Mouse (Mus musculus) limb, embryonic 14.5 days (tissue): ENCODE results near the gene Asrgl1. TPM values are rescaled to one million over a fixed set of nuclear protein-coding genes. Genes with fewer than 3 reads are reported as not detected.
"Not testable (repeated sequence)": the region's sequence is repeated elsewhere in the genome, so short reads cannot be mapped to it uniquely, and the experiment has no call there.

Experiments
- ATAC-seq: fragments of 200-750 bp; cut with Nextera tagmentation; 2 replicates; pipeline ENCODE4 v1.8.0; 2017; ENCODE audit warnings: low read depth, moderate number of reproducible peaks, moderate TSS enrichment; ENCODE audit not compliant: low FRiP score
- DNase-seq: peaks from one replicate; pipeline ENCODE4 v3.0.0-alpha.2; 2015; ENCODE audit warnings: low spot score
- H3K27ac ChIP-seq: fragments of 300-500 bp; sonication (generic); replicated peaks from 2 replicates; pipeline ENCODE4 v1.5.1; 2014; ENCODE audit warnings: low read depth, mild to moderate bottlenecking, low read length, moderate library complexity, mixed read lengths
- H3K27me3 ChIP-seq: fragments of 300-500 bp; sonication (generic); 2 replicates; pipeline ENCODE4 v1.6.1; 2014; ENCODE audit warnings: low read length, mixed read lengths; ENCODE audit not compliant: control insufficient read depth, insufficient read depth
- H3K36me3 ChIP-seq: fragments of 300-500 bp; sonication (generic); 2 replicates; pipeline ENCODE4 v1.6.1; 2014; ENCODE audit warnings: mild to moderate bottlenecking, low read length, moderate library complexity, mixed read lengths; ENCODE audit not compliant: control insufficient read depth, insufficient read depth
- H3K4me1 ChIP-seq: fragments of 300-500 bp; sonication (generic); 2 replicates; pipeline ENCODE4 v1.6.1; 2014; ENCODE audit warnings: antibody characterized with exemption, low read length, mixed read lengths; ENCODE audit not compliant: control insufficient read depth, insufficient read depth
- H3K4me2 ChIP-seq: fragments of 300-500 bp; sonication (generic); replicated peaks from 2 replicates; pipeline ENCODE4 v1.6.1; 2014; ENCODE audit warnings: low read depth, mild to moderate bottlenecking, low read length, moderate library complexity; ENCODE audit not compliant: severe bottlenecking
- H3K4me3 ChIP-seq: fragments of 300-500 bp; sonication (generic); replicated peaks from 2 replicates; pipeline ENCODE4 v1.5.1; 2014; ENCODE audit warnings: low read length
- H3K9ac ChIP-seq: fragments of 300-500 bp; sonication (generic); 2 replicates; pipeline ENCODE4 v1.6.1; 2014; ENCODE audit warnings: mild to moderate bottlenecking, low read depth, low read length, moderate library complexity; ENCODE audit not compliant: severe bottlenecking
- H3K9me3 ChIP-seq: fragments of 300-500 bp; sonication (generic); 2 replicates; pipeline ENCODE4 v1.6.1; 2016; ENCODE audit warnings: low read length; ENCODE audit not compliant: control insufficient read depth
- POLR2A ChIP-seq: fragments of 200-500 bp; IDR thresholded peaks from 2 replicates; pipeline ENCODE4 v1.8.0; 2012; ENCODE audit warnings: inconsistent platforms, mild to moderate bottlenecking, moderate library complexity, borderline replicate concordance; ENCODE audit not compliant: insufficient read depth, insufficient read length; ENCODE audit errors: extremely low read depth
- WGBS: fragments of 180-500 bp; shearing (Covaris S2); extraction: QIAGEN DNeasy Blood & Tissue Kit; methylation state at CpG from one replicate; pipeline ENCODE4 v1.1.7; 2014; 5-methylcytosine and 5-hydroxymethylcytosine counted together
- polyA plus RNA-seq, 2 experiments: library from polyadenylated mRNA; depleted of rRNA in 1 of 2; stranded (reverse) in 1 of 2; unstranded in 1 of 2; fragments of >200 nt; fragmentation: Nextera tagmentation in 1 of 2; extraction: Ambion mirVana in 1 of 2; gene quantifications; 2 replicates each; pipeline versions ENCODE4 v1.2.1 to v1.2.3; 2012 to 2014

Gene Asrgl1
- polyA plus RNA-seq, 2 experiments: 6.3 to 8.5 TPM

DNA sequence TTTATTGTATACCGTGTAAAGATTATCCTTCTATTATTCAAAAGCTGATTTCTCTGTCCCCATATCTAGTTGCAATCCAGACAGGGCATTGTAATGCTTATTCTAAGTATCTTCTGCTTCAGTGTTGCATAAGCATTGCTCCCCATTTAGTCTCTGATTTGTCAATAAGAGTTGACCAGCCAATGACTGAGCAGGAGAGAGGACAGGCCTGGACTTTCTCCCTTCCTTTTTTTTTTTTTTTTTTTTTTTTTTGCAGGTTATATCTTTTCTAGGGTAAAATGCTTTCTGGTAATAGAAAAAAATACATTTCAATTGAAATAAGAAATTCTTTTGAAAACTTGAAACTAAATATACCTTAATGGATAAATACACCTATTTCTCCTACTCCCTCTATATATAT lies 1.7 kb upstream of the Asrgl1 start:
- TF ChIP-seq POLR2A: no peak
- 90% methylated on average over 1 of the region's 1 CpGs for WGBS
- no peaks in the 10 kb centered on the region for H3K27me3 ChIP-seq
- H3K9ac ChIP-seq: no peak overlapping the region
- H3K36me3 ChIP-seq: no peaks in the 10 kb centered on the region
- H3K4me1 ChIP-seq: no peaks in the 10 kb centered on the region
- H3K27ac ChIP-seq: no peak overlapping the region
- no peak overlapping the region for H3K4me3 ChIP-seq
- DNase-seq: no peak
- no peaks in the 10 kb centered on the region for H3K9me3 ChIP-seq
- no peak for ATAC-seq
- no peak overlapping the region for H3K4me2 ChIP-seq

DNA sequence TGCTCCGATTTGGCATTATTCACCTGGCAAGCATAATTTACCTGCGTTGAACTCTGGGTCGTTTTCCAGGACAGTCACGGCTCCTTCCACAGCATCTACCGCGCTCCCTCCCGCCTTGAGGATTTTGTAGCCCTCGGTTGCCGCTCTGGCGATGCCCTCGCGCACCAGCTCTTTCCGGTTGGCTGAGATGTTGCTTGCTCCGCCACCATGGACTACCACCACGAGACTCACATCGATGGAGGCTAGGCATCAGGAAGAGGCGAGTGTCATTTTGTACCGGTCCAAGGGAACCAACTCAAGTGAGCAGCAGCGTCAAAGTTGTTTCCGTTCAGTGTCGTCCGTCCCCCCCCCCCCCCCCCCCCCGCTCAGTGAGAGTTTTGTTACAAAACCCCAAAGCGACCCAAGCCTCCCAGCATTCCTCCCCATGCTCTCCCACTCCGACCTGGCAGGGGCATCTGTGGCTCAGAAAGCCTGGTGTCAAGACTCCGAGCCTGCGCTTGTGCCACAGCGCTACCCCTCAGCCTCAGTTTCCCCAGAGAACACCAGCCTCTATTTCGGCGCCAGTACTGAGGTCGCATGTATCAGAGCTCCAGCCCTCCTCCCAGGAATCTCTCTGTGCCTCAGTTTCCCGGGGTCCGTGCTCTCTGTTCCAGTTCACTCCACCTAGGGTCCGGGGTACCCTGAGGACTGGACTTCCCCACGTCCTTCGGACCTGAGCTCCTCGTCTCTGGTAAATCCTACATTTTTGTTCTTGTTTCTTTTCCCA lies 507 bp downstream of the Asrgl1 start:
- no peaks in the 10 kb centered on the region for H3K4me1 ChIP-seq
- DNase-seq (peak; percentile 6), ATAC-seq (peak; percentile 51; the same call in 1 of the 2 replicates)
- no peak for TF ChIP-seq POLR2A
- peak overlapping the region; percentile 77 for H3K4me3 ChIP-seq
- no peaks in the 10 kb centered on the region for H3K27me3 ChIP-seq
- H3K36me3 ChIP-seq: no peaks in the 10 kb centered on the region
- peak overlapping the region; percentile 77 for H3K9ac ChIP-seq
- WGBS: under 1% methylated on average over 31 of the region's 37 CpGs
- H3K9me3 ChIP-seq: no peaks in the 10 kb centered on the region
- H3K4me2 ChIP-seq: peak overlapping the region; percentile 96
- peak overlapping the region; percentile 53 for H3K27ac ChIP-seq

DNA sequence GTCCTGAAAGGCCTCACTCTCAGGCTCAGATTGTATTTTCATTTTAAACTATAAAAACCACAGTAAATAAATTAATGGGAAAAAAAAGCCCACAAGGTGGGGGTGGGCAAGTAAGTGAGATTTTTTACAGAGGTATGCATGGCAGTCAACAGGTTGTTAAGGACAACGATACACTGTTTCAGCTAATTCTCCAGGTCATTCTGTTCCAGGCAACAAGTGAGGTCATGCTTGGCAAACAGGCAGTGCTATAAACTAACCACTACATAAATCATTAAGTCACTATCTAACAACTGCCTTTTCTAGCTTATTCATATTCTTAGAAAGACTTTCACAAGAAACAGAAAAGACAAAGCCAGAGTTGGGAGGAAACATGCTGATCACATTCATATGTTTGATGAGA lies 5.4 kb downstream of the Asrgl1 start:
- H3K36me3 ChIP-seq: peaks cover 10% of the 10 kb centered on the region
- no peaks in the 10 kb centered on the region for H3K4me1 ChIP-seq
- no peak for TF ChIP-seq POLR2A
- no peak overlapping the region for H3K9ac ChIP-seq
- H3K4me3 ChIP-seq: no peak overlapping the region
- WGBS: 26% methylated on average over 1 of the region's 1 CpGs
- no peaks in the 10 kb centered on the region for H3K27me3 ChIP-seq
- no peaks in the 10 kb centered on the region for H3K9me3 ChIP-seq
- H3K27ac ChIP-seq: no peak overlapping the region
- ATAC-seq (no peak), DNase-seq (no peak)
- H3K4me2 ChIP-seq: no peak overlapping the region

DNA sequence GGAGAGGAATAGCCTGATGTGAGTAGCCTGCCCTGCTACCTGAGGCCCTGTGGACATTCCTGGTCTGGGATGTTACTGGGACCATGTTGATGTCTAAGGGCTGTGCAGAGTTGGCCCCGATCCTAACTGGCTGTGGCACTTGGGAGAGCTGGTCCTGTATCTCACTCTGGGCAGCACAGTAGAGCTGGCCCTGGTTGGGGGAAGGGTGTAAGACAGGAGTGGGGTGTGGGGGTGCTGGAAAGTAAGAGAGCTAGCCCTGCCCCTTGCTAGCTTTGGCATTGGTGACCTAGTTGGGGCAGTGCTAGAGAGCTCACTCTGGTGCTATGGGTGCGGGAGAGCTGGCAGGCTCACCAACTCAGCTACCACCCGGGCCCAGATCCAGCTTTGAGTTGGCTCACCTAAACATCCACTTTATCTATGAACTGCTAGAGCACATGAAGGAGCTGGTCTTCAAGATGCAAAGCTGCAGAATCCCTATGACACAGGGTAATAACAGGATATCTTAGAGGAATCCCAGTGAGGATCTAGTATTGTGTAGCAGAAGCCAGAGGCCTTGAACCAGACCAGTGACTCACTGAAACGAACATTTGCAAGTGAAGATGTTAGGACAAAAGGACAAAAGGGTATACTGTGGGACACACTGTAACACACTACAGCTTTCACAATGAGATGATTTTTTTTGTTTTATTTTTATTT lies 6.8 kb downstream of the Asrgl1 start:
- Histone ChIP-seq H3K9ac (no peak overlapping the region), H3K36me3 (peaks cover 10% of the 10 kb centered on the region), H3K9me3 (no peaks in the 10 kb centered on the region), H3K4me3 (no peak overlapping the region), H3K27ac (no peak overlapping the region), H3K4me1 (no peaks in the 10 kb centered on the region), H3K4me2 (no peak overlapping the region), H3K27me3 (no peaks in the 10 kb centered on the region)
- no peak for TF ChIP-seq POLR2A
- DNase-seq: no peak
- WGBS: 88% methylated on average over 4 of the region's 4 CpGs
- ATAC-seq: no peak

DNA sequence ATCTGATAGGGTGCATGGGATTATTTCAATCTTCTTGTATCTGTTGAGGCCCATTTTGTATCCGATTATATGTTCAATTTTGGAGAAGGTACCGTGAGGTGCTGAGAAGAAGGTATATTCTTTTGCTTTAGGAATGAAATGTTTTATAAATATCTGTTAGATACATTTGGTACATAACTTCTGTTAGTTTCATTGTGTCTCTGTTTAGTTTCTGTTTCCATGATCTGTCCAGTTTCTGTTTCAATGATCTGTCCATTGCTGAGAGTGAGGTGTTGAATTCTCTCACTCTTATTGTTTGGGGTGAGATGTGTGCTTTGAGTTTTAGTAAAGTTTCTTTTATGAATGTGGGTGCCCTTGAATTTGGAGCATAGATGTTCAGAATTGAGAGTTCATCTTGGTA lies 11.4 kb downstream of the Asrgl1 start:
- WGBS: 93% methylated on average over 2 of the region's 2 CpGs
- peaks cover 11% of the 10 kb centered on the region for H3K36me3 ChIP-seq
- not testable (repeated sequence) for H3K27ac ChIP-seq, H3K4me2 ChIP-seq, ATAC-seq, H3K4me1 ChIP-seq, H3K4me3 ChIP-seq, H3K27me3 ChIP-seq, DNase-seq, H3K9me3 ChIP-seq, H3K9ac ChIP-seq
